Mouse (Mus musculus) right cerebral cortex, postnatal 36 days (tissue): ENCODE results near the gene Pkd2l1.
A peak's percentile ranks its signal among the peaks of the same experiment; 100 is the strongest.

Source experiments
- DNase-seq, 2 experiments: peaks; one replicate each; pipeline ENCODE4 v3.0.0; 2022; ENCODE audit warnings: low spot score in 2 of 2, mixed read lengths in 1 of 2

The Pkd2l1 gene

GRCm38 (mm10) chr19:44106831-44107660, 85.2 kb downstream of the Pkd2l1 start, which contains the start of gene Chuk:
TSS of gene Chuk (minus strand) at chr19:44107480.
- DNase-seq: peak; percentile 92 to 94

DNA sequence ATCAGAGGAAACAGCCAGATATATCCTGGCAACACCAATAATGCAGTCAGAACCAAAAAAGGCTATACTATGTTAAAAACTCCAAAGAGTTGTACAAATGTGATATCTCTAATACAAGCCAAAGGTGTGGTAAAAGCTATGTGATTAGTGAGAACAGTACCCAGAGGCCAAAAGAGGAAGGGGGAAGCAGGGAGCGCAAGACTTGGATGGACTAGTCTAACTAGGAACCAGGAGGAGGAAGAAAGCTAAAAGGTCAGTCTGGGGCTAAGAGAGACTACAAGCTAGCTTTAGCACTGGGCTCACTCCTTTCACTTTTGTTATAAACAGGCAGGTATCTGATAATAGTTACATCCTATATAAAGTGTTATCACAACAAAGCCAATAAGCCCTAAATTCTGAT, 87.8 kb downstream of the Pkd2l1 start:
- no peak for DNase-seq

- no peak for DNase-seq
Observed at GRCm38 (mm10) chr19:44103001-44103400, 89.2 kb downstream of the Pkd2l1 start.

DNA sequence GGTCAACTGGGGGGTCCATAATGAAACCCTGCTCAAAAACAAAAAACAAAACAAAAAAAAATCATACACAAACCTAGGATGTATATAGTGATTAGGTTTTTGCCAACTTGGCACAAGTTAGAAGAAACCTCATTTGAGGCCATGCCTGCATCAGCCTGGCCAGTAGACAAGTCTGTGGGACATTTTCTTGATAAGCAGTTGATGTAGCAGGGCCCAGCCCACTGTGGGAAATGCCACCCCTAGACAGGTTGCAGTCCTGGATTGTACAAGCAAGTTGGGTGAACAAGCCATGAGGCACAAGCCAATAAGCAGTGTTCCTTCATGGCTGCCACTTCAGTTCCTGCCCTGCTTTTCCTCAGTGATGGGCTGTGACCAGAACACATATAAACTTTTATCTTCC, 91.4 kb downstream of the Pkd2l1 start:
- no peak for DNase-seq
